Mouse (Mus musculus) small intestine, adult 2 months (tissue): ENCODE measurements around the gene Ror1.

ENCODE experiments used
- CTCF ChIP-seq: fragments of 200-500 bp; IDR thresholded peaks from 2 replicates; pipeline ENCODE4 v1.5.1; 2012; ENCODE audit warnings: low read depth, mild to moderate bottlenecking, control low read depth, inconsistent platforms, low read length, moderate library complexity, mixed read lengths; ENCODE audit not compliant: insufficient replicate concordance, insufficient read length; ENCODE audit errors: extremely low read depth
- POLR2A ChIP-seq: fragments of 200-500 bp; IDR thresholded peaks from 2 replicates; pipeline ENCODE4 v1.6.1; 2012; ENCODE audit warnings: low read depth, mild to moderate bottlenecking, control low read depth, inconsistent platforms, low read length, moderate library complexity

DNA sequence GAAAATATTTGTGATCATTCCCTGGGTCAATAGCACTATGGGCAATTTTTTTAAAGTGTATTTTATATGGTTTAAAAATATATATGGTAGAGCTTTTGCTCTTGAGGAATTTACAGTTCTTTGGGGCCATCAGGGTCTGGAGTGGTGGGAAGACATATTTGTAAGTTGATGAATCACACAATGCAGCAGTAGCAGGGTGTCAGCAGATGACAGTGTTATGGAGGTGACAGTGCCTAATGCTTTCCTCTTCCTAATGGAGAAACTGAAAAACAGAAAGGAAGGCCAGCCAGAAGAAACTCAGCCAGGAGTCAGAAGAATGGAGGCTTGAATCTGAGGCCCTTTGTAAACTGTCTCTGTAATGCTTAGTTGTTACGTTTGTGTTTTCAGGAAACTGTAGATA, 181.4 kb downstream of the Ror1 start:
- TF ChIP-seq POLR2A = no peak
- no peak for TF ChIP-seq CTCF
